Mouse (Mus musculus): ENCODE data around the gene Isl2. TPM values are rescaled to one million over a fixed set of nuclear protein-coding genes. Genes with fewer than 3 reads are reported as not detected.

Isl2 gene
- polyA plus RNA-seq, 1 experiment from 2014 or later: 62.4 TPM

GRCm38 (mm10) chr9:55540888-55541287 lies 2.4 kb downstream of the Isl2 start:
- H3K9me3 ChIP-seq: no peaks in the 10 kb centered on the region
- H3K36me3 ChIP-seq: no peaks in the 10 kb centered on the region
- H3K27me3 ChIP-seq: peaks cover 100% of the 10 kb centered on the region
- 0% methylated on average over 28 of the region's 28 CpGs for WGBS
- H3K27ac ChIP-seq (replicated peaks): peak overlapping the region; percentile 70; the same call in 1 of the 2 replicates
- H3K4me3 ChIP-seq: peak overlapping the region; percentile 38
- peak overlapping the region; percentile 56 for H3K4me2 ChIP-seq
- H3K4me1 ChIP-seq (replicated peaks): peaks cover 47% of the 10 kb centered on the region
- ATAC-seq (ENCODE audit: low read depth): peak; percentile 84
- H3K9ac ChIP-seq: peak overlapping the region; percentile 67; the same call in 1 of the 2 replicates

- Histone ChIP-seq H3K4me2 (peak overlapping the region; percentile 56), H3K9ac (peak overlapping the region; percentile 67), H3K27me3 (peaks cover 100% of the 10 kb centered on the region), H3K27ac (replicated peaks) (peak overlapping the region; percentile 70), H3K9me3 (no peaks in the 10 kb centered on the region), H3K36me3 (no peaks in the 10 kb centered on the region), H3K4me1 (replicated peaks) (peaks cover 54% of the 10 kb centered on the region), H3K4me3 (peak overlapping the region; percentile 38)
- under 1% methylated on average over 59 of the region's 59 CpGs for WGBS
- no peak for ATAC-seq (ENCODE audit: low read depth)
Measured at GRCm38 (mm10) chr9:55541681-55542365, 3.4 kb downstream of the Isl2 start.

GRCm38 (mm10) chr9:55542366-55543325 lies 4.2 kb downstream of the Isl2 start:
- H3K36me3 ChIP-seq: no peaks in the 10 kb centered on the region
- peak overlapping the region; percentile 70 for H3K27ac ChIP-seq (replicated peaks)
- peak overlapping the region; percentile 67 for H3K9ac ChIP-seq
- H3K9me3 ChIP-seq: no peaks in the 10 kb centered on the region
- peaks cover 100% of the 10 kb centered on the region for H3K27me3 ChIP-seq
- 1% methylated on average over 59 of the region's 59 CpGs for WGBS
- peak overlapping the region; percentile 38 for H3K4me3 ChIP-seq
- peaks cover 54% of the 10 kb centered on the region for H3K4me1 ChIP-seq (replicated peaks)
- no peak for ATAC-seq (ENCODE audit: low read depth)
- H3K4me2 ChIP-seq: peak overlapping the region; percentile 56

GRCm38 (mm10) chr9:55543336-55543702 lies 4.8 kb downstream of the Isl2 start:
- no peaks in the 10 kb centered on the region for H3K36me3 ChIP-seq
- peak overlapping the region; percentile 48 for H3K4me2 ChIP-seq
- H3K27me3 ChIP-seq: peaks cover 100% of the 10 kb centered on the region
- WGBS: 3% methylated on average over 8 of the region's 8 CpGs
- H3K4me1 ChIP-seq (replicated peaks): peaks cover 54% of the 10 kb centered on the region
- H3K27ac ChIP-seq (replicated peaks): peak overlapping the region; percentile 70; the same call in 1 of the 2 replicates
- peak overlapping the region; percentile 38 for H3K4me3 ChIP-seq
- H3K9ac ChIP-seq: peak overlapping the region; percentile 67
- no peaks in the 10 kb centered on the region for H3K9me3 ChIP-seq
- no peak for ATAC-seq (ENCODE audit: low read depth)

GRCm38 (mm10) chr9:55543703-55544401 lies 5.4 kb downstream of the Isl2 start:
- WGBS: under 1% methylated on average over 46 of the region's 46 CpGs
- H3K4me2 ChIP-seq: peak overlapping the region; percentile 48
- H3K27ac ChIP-seq (replicated peaks): peak overlapping the region; percentile 70
- H3K36me3 ChIP-seq: no peaks in the 10 kb centered on the region
- no peaks in the 10 kb centered on the region for H3K9me3 ChIP-seq
- H3K9ac ChIP-seq: peak overlapping the region; percentile 67
- peaks cover 50% of the 10 kb centered on the region for H3K4me1 ChIP-seq (replicated peaks)
- ATAC-seq (ENCODE audit: low read depth): no peak
- H3K27me3 ChIP-seq: peaks cover 100% of the 10 kb centered on the region
- H3K4me3 ChIP-seq: peak overlapping the region; percentile 38

- H3K36me3 ChIP-seq: no peaks in the 10 kb centered on the region
- no peak for ATAC-seq (ENCODE audit: low read depth)
- peaks cover 54% of the 10 kb centered on the region for H3K4me1 ChIP-seq (replicated peaks)
- H3K27ac ChIP-seq (replicated peaks): 0 out of 2 replicates have a peak overlapping the region, but pooled peaks have one; percentile 23
- H3K4me2 ChIP-seq: peak overlapping the region; percentile 48
- peak overlapping the region; percentile 38 for H3K4me3 ChIP-seq
- H3K27me3 ChIP-seq: peaks cover 100% of the 10 kb centered on the region
- H3K9ac ChIP-seq: peak overlapping the region; percentile 67
- no peaks in the 10 kb centered on the region for H3K9me3 ChIP-seq
- under 1% methylated on average over 30 of the region's 30 CpGs for WGBS
Measured at GRCm38 (mm10) chr9:55544861-55545555, 6.5 kb downstream of the Isl2 start.

GRCm38 (mm10) chr9:55545556-55546175 lies 7.2 kb downstream of the Isl2 start:
- Histone ChIP-seq H3K4me3 (peak overlapping the region; percentile 38), H3K4me2 (peak overlapping the region; percentile 48), H3K9me3 (no peaks in the 10 kb centered on the region), H3K4me1 (replicated peaks) (peaks cover 49% of the 10 kb centered on the region), H3K27ac (replicated peaks) (no peak overlapping the region), H3K9ac (peak overlapping the region; percentile 67), H3K27me3 (peaks cover 100% of the 10 kb centered on the region), H3K36me3 (no peaks in the 10 kb centered on the region)
- ATAC-seq (ENCODE audit: low read depth): no peak
- WGBS: 3% methylated on average over 41 of the region's 41 CpGs

- Histone ChIP-seq H3K4me2 (peak overlapping the region; percentile 48), H3K4me3 (peak overlapping the region; percentile 38), H3K4me1 (replicated peaks) (peaks cover 42% of the 10 kb centered on the region), H3K36me3 (no peaks in the 10 kb centered on the region), H3K9ac (peak overlapping the region; percentile 31; the same call in 1 of the 2 replicates), H3K27me3 (peaks cover 100% of the 10 kb centered on the region), H3K27ac (replicated peaks) (no peak overlapping the region), H3K9me3 (no peaks in the 10 kb centered on the region)
- under 1% methylated on average over 63 of the region's 63 CpGs for WGBS
- ATAC-seq (ENCODE audit: low read depth): 0 out of 2 replicates have a peak, but pooled peaks have one; percentile 30
Measured at GRCm38 (mm10) chr9:55546176-55547010, 7.9 kb downstream of the Isl2 start.

- Histone ChIP-seq H3K4me1 (replicated peaks) (peaks cover 26% of the 10 kb centered on the region), H3K4me3 (no peak overlapping the region), H3K27me3 (peaks cover 87% of the 10 kb centered on the region), H3K9ac (no peak overlapping the region), H3K4me2 (peak overlapping the region; percentile 22), H3K9me3 (no peaks in the 10 kb centered on the region), H3K36me3 (no peaks in the 10 kb centered on the region), H3K27ac (replicated peaks) (no peak overlapping the region)
- WGBS: 3% methylated on average over 3 of the region's 3 CpGs
- no peak for ATAC-seq (ENCODE audit: low read depth)
Measured at GRCm38 (mm10) chr9:55548871-55549270, 10.4 kb downstream of the Isl2 start.

GRCm38 (mm10) chr9:55549302-55549890 lies 10.9 kb downstream of the Isl2 start:
- Histone ChIP-seq H3K4me1 (replicated peaks) (peaks cover 21% of the 10 kb centered on the region), H3K27ac (replicated peaks) (no peak overlapping the region), H3K4me3 (no peak overlapping the region), H3K9me3 (no peaks in the 10 kb centered on the region), H3K27me3 (peaks cover 82% of the 10 kb centered on the region), H3K9ac (no peak overlapping the region), H3K4me2 (peak overlapping the region; percentile 22), H3K36me3 (no peaks in the 10 kb centered on the region)
- 2% methylated on average over 16 of the region's 16 CpGs for WGBS
- ATAC-seq (ENCODE audit: low read depth): peak; percentile 44; the same call in 1 of the 2 replicates
